Mouse (Mus musculus): ENCODE results near the gene Aldh6a1. TPM values are rescaled to one million over a fixed set of nuclear protein-coding genes. Genes with fewer than 3 reads are reported as not detected.

Gene Aldh6a1
- polyA plus RNA-seq, 1 experiment from 2014 or later = 25.9 TPM

DNA sequence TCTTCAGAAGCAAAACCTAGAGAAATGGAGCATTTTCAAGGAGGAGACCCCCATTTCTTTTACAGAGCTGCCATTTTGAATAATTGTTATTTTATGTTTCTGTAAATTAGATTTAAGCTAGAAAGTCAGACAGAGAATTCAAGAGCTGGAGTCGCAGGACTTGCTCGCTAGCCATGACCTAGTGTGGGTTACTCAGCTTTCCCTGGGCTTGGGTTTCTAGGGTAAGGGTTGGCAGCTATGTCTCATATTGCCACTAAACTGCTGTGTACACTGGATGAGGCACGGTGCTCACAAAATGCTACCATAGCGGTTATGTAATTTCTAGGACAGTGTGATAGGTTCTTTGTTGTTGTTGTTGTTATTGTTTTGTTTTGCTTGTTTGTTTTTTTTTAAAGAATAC, 58.1 kb downstream of the Aldh6a1 start:
- no peak for ATAC-seq (ENCODE audit: low FRiP score, low read depth)
- no peak overlapping the region for H3K9ac ChIP-seq
- WGBS = 98% methylated on average over 4 of the region's 4 CpGs
- H3K4me3 ChIP-seq = no peak overlapping the region
- H3K9me3 ChIP-seq = no peaks in the 10 kb centered on the region
- H3K4me1 ChIP-seq = no peaks in the 10 kb centered on the region
- no peaks in the 10 kb centered on the region for H3K36me3 ChIP-seq
- H3K4me2 ChIP-seq (replicated peaks) = no peak overlapping the region
- no peaks in the 10 kb centered on the region for H3K27me3 ChIP-seq (replicated peaks)
- H3K27ac ChIP-seq = no peak overlapping the region

DNA sequence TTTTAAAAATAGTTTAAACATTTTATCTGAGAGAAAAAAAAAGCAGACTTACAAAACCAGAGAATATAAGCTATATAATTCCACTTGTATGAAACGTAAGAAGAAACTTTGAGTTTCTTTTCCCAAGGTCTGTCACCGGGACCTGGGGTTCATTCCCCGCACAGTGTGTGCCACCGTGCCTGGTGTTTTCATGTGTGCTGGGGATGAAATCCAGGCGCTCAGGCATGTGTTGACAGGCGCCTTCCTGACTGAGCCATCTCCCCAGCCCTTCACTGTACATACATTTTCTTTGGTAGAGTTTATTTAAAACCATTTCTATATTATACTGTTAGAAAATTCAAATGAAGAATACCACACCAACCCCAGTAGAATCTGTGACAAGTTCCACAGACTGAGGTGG, 60.5 kb downstream of the Aldh6a1 start:
- no peak for ATAC-seq (ENCODE audit: low FRiP score, low read depth)
- WGBS = 91% methylated on average over 6 of the region's 6 CpGs
- no peak overlapping the region for H3K4me2 ChIP-seq (replicated peaks)
- no peaks in the 10 kb centered on the region for H3K4me1 ChIP-seq
- no peaks in the 10 kb centered on the region for H3K36me3 ChIP-seq
- H3K27ac ChIP-seq = no peak overlapping the region
- H3K9me3 ChIP-seq = no peaks in the 10 kb centered on the region
- H3K4me3 ChIP-seq = no peak overlapping the region
- H3K9ac ChIP-seq = no peak overlapping the region
- no peaks in the 10 kb centered on the region for H3K27me3 ChIP-seq (replicated peaks)

GRCm38 (mm10) chr12:84388774-84389400, 61.9 kb downstream of the Aldh6a1 start:
- Histone ChIP-seq H3K27me3 (replicated peaks) (no peaks in the 10 kb centered on the region), H3K36me3 (no peaks in the 10 kb centered on the region), H3K9me3 (no peaks in the 10 kb centered on the region), H3K4me3 (no peak overlapping the region), H3K9ac (no peak overlapping the region), H3K27ac (no peak overlapping the region), H3K4me2 (replicated peaks) (no peak overlapping the region), H3K4me1 (no peaks in the 10 kb centered on the region)
- ATAC-seq (ENCODE audit: low FRiP score, low read depth) = no peak
- 73% methylated on average over 14 of the region's 14 CpGs for WGBS

DNA sequence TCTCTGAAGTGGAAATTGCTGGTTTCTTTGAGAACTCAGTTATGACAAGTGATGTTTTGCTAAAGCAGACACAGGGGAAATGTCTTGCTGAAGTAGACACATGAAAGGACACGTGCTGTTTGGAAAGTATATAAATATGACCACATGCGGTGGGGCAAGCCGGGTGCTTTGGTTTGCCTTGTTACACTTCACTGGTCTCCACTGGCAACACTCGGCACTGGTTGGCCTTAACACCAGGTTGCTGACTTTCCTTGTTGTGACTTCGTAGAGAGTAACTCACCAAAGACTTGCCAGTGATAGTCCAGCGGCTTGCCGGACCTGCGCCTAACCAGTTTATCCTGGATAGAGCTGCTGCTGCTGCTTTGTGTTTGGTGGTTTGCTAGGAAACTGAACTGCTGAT, 62.7 kb downstream of the Aldh6a1 start:
- no peak overlapping the region for H3K4me2 ChIP-seq (replicated peaks)
- H3K27me3 ChIP-seq (replicated peaks) = no peaks in the 10 kb centered on the region
- 86% methylated on average over 8 of the region's 8 CpGs for WGBS
- H3K4me3 ChIP-seq = no peak overlapping the region
- no peaks in the 10 kb centered on the region for H3K36me3 ChIP-seq
- no peaks in the 10 kb centered on the region for H3K9me3 ChIP-seq
- no peaks in the 10 kb centered on the region for H3K4me1 ChIP-seq
- no peak overlapping the region for H3K27ac ChIP-seq
- ATAC-seq (ENCODE audit: low FRiP score, low read depth) = no peak
- H3K9ac ChIP-seq = no peak overlapping the region

GRCm38 (mm10) chr12:84385408-84385807, 65.4 kb downstream of the Aldh6a1 start:
- Histone ChIP-seq H3K27ac (no peak overlapping the region), H3K4me1 (no peaks in the 10 kb centered on the region), H3K9me3 (no peaks in the 10 kb centered on the region), H3K4me2 (replicated peaks) (no peak overlapping the region), H3K27me3 (replicated peaks) (no peaks in the 10 kb centered on the region), H3K9ac (no peak overlapping the region), H3K4me3 (no peak overlapping the region), H3K36me3 (no peaks in the 10 kb centered on the region)
- ATAC-seq (ENCODE audit: low FRiP score, low read depth) = no peak
- WGBS = 90% methylated on average over 4 of the region's 4 CpGs

GRCm38 (mm10) chr12:84384644-84385081, 66.1 kb downstream of the Aldh6a1 start:
- no peaks in the 10 kb centered on the region for H3K27me3 ChIP-seq (replicated peaks)
- H3K9me3 ChIP-seq = no peaks in the 10 kb centered on the region
- no peak overlapping the region for H3K4me2 ChIP-seq (replicated peaks)
- no peaks in the 10 kb centered on the region for H3K36me3 ChIP-seq
- no peaks in the 10 kb centered on the region for H3K4me1 ChIP-seq
- ATAC-seq (ENCODE audit: low FRiP score, low read depth) = no peak
- no peak overlapping the region for H3K4me3 ChIP-seq
- 86% methylated on average over 5 of the region's 5 CpGs for WGBS
- H3K9ac ChIP-seq = no peak overlapping the region
- no peak overlapping the region for H3K27ac ChIP-seq

- no peak for ATAC-seq (ENCODE audit: low FRiP score, low read depth)
- WGBS = 85% methylated on average over 4 of the region's 4 CpGs
- Histone ChIP-seq H3K4me2 (replicated peaks) (no peak overlapping the region), H3K4me3 (no peak overlapping the region), H3K27ac (no peak overlapping the region), H3K4me1 (no peaks in the 10 kb centered on the region), H3K9me3 (no peaks in the 10 kb centered on the region), H3K9ac (no peak overlapping the region), H3K27me3 (replicated peaks) (no peaks in the 10 kb centered on the region), H3K36me3 (no peaks in the 10 kb centered on the region)
Measured at GRCm38 (mm10) chr12:84382369-84382768, 68.4 kb downstream of the Aldh6a1 start.

Other genes starting within 250 kb of the Aldh6a1 start
- 6.1 and 6.3 TPM in 2 replicates for gene Elmsan1, start 232.1 kb downstream of the Aldh6a1 start, polyA plus RNA-seq (2016; fragmentation: Nextera tagmentation; extraction: Ambion mirVana)
- 14.2 and 17.4 TPM in 2 replicates for gene Ptgr2, start 165.8 kb downstream of the Aldh6a1 start, polyA plus RNA-seq (2016; fragmentation: Nextera tagmentation; extraction: Ambion mirVana)
- gene Zfp410, start 134.2 kb downstream of the Aldh6a1 start, polyA plus RNA-seq (2016; fragmentation: Nextera tagmentation; extraction: Ambion mirVana) = 108 and 111 TPM in 2 replicates
- 37.8 and 40.9 TPM in 2 replicates for gene Coq6, start 89.3 kb downstream of the Aldh6a1 start, polyA plus RNA-seq (2016; fragmentation: Nextera tagmentation; extraction: Ambion mirVana)
- 11.5 and 12.5 TPM in 2 replicates for gene Fam161b, start 89.2 kb downstream of the Aldh6a1 start, polyA plus RNA-seq (2016; fragmentation: Nextera tagmentation; extraction: Ambion mirVana)
- 10.1 and 11.0 TPM in 2 replicates for gene Entpd5, start 42.0 kb downstream of the Aldh6a1 start, polyA plus RNA-seq (2016; fragmentation: Nextera tagmentation; extraction: Ambion mirVana)
- gene Bbof1, start 41.9 kb downstream of the Aldh6a1 start, polyA plus RNA-seq (2016; fragmentation: Nextera tagmentation; extraction: Ambion mirVana) = 2.4 and 3.0 TPM in 2 replicates
- gene Rnf113a2, start 33.8 kb downstream of the Aldh6a1 start, polyA plus RNA-seq (2016; fragmentation: Nextera tagmentation; extraction: Ambion mirVana) = 28.2 and 28.6 TPM in 2 replicates
- gene Lin52, start 418 bp upstream of the Aldh6a1 start, polyA plus RNA-seq (2016; fragmentation: Nextera tagmentation; extraction: Ambion mirVana) = 33.1 and 34.0 TPM in 2 replicates
- gene Vsx2, start 118.8 kb upstream of the Aldh6a1 start, polyA plus RNA-seq (2016; fragmentation: Nextera tagmentation; extraction: Ambion mirVana) = 6.6 and 6.9 TPM in 2 replicates
- 13.3 and 14.1 TPM in 2 replicates for gene Abcd4, start 166.4 kb upstream of the Aldh6a1 start, polyA plus RNA-seq (2016; fragmentation: Nextera tagmentation; extraction: Ambion mirVana)
- not detected in 2 replicates for gene Vrtn, start 190.0 kb upstream of the Aldh6a1 start, polyA plus RNA-seq (2016; fragmentation: Nextera tagmentation; extraction: Ambion mirVana)
- 1.8 and 1.9 TPM in 2 replicates for gene Syndig1l, start 247.8 kb upstream of the Aldh6a1 start, polyA plus RNA-seq (2016; fragmentation: Nextera tagmentation; extraction: Ambion mirVana)

Measured in neural tube, embryonic 12.5 days (tissue).